Mouse (Mus musculus) retina, embryonic 14.5 days (tissue): Measurements from ENCODE around the gene Zic5.

Experiments
- DNase-seq: peaks from one replicate; pipeline ENCODE4 v3.0.0-alpha.2; 2015; ENCODE audit warnings: low spot score

The Zic5 gene

GRCm38 (mm10) chr14:122427654-122428053 is 37.8 kb downstream of the Zic5 start:
- DNase-seq, result no peak

GRCm38 (mm10) chr14:122427204-122427560 is 38.3 kb downstream of the Zic5 start:
- DNase-seq, result no peak

GRCm38 (mm10) chr14:122426529-122427203 is 38.8 kb downstream of the Zic5 start:
- DNase-seq, result no peak

GRCm38 (mm10) chr14:122424441-122424840 is 41.0 kb downstream of the Zic5 start:
- DNase-seq, result no peak

GRCm38 (mm10) chr14:122416166-122416771 is 49.2 kb downstream of the Zic5 start:
- no peak for DNase-seq

GRCm38 (mm10) chr14:122414786-122415185 is 50.7 kb downstream of the Zic5 start:
- DNase-seq, result no peak

GRCm38 (mm10) chr14:122413542-122413928 is 51.9 kb downstream of the Zic5 start:
- DNase-seq, result no peak

- DNase-seq, result no peak
These were observed 52.5 kb downstream of the Zic5 start for GRCm38 (mm10) chr14:122412841-122413541.
